Mouse (Mus musculus): ENCODE measurements at regions not wholly inside any gene's neighbourhood (a gene's known extent, or its start where the extent isn't known, plus 50 kb on each side); places are given as distances from the start of the nearest gene placed in this dataset.

GRCm38 (mm10) chr10:100224459-100225097 lies 110.9 kb upstream of the Gm4301 start:
- 93% methylated on average over 3 of the region's 3 CpGs for WGBS
- no peaks in the 10 kb centered on the region for H3K27me3 ChIP-seq
- H3K4me1 ChIP-seq (replicated peaks) = no peaks in the 10 kb centered on the region
- H3K9me3 ChIP-seq = no peaks in the 10 kb centered on the region
- H3K9ac ChIP-seq = no peak overlapping the region
- no peak for ATAC-seq (ENCODE audit: low FRiP score)
- no peaks in the 10 kb centered on the region for H3K36me3 ChIP-seq
- no peak overlapping the region for H3K4me2 ChIP-seq
- no peak overlapping the region for H3K27ac ChIP-seq
- no peak overlapping the region for H3K4me3 ChIP-seq

DNA sequence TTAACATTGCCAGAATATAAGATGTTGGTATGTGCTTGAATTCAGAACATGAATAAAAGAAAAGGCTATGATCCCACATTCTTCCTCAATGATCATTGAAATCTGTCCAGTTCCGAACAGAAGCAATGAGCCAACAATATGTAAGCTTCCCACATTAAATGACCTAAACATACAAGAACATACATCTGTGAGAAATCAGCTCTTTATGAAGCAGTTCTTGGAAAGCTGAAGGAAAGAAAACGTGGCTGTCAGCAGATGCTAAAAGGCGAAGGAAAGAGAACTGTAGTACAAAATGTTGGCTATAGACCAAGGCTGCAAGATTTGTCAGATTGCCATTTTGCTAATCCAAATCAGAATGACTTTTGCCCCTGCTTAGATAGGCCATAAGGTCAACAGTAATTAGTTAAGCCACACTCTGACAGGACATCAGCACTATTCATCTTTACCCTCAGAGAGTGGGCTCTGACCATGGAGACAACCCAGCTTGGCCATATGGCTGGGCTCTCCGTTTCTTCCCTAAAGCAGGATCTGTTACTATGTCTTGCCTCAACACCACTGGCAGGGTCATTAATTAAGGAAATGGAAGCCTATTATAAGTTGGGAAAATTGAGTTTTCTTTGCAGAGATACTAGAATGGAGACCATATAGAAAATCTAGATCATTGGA lies 76.1 kb upstream of the Gm4301 start:
- 85% methylated on average over 4 of the region's 4 CpGs for WGBS
- H3K27ac ChIP-seq = no peak overlapping the region
- no peak overlapping the region for H3K4me3 ChIP-seq
- H3K4me1 ChIP-seq (replicated peaks) = no peaks in the 10 kb centered on the region
- no peak for ATAC-seq (ENCODE audit: low FRiP score)
- no peaks in the 10 kb centered on the region for H3K36me3 ChIP-seq
- no peaks in the 10 kb centered on the region for H3K27me3 ChIP-seq
- H3K9ac ChIP-seq = no peak overlapping the region
- no peaks in the 10 kb centered on the region for H3K9me3 ChIP-seq
- no peak overlapping the region for H3K4me2 ChIP-seq

DNA sequence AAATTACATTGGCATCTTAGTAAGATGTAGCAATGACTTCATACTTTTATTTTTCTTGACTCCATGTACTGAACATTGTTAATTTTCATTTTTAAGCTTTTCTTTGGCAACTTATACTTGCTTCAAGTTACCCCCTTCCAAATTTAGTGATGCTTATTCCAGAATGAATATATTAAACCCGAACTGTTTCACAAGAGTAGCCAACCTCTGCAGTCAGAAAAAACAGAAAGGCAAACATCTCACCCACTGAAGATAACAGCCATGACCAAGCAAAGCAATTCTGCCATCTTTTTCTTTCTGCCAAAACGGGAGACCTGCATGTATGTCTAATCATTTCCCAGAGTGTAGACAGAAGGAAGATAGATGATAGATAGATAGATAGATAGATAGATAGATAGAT lies 72.0 kb upstream of the Gm4301 start:
- Histone ChIP-seq H3K27me3 (no peaks in the 10 kb centered on the region), H3K4me3 (no peak overlapping the region), H3K9me3 (no peaks in the 10 kb centered on the region), H3K9ac (no peak overlapping the region), H3K27ac (no peak overlapping the region), H3K4me2 (no peak overlapping the region), H3K4me1 (replicated peaks) (no peaks in the 10 kb centered on the region), H3K36me3 (no peaks in the 10 kb centered on the region)
- WGBS = 61% methylated on average over 2 of the region's 2 CpGs
- no peak for ATAC-seq (ENCODE audit: low FRiP score)

DNA sequence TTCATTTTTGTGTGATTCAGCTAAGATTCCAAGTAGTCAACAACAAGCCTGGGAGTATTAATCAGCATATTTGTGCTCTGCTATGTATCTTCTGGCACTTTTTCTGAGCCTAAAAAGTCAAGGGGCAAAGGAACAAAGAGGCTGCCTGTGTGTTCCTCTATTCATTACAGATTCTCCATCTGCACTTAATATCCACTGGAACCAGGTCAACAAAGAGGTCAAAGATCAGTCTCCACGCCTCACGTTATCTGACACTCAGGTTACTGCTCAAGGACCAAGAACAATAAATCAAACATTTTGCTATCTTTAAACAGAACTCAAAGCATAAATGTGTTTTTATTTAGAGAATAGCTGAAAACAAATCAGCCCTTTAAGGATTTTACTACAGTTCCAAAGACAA lies 71.4 kb upstream of the Gm4301 start:
- Histone ChIP-seq H3K9me3 (no peaks in the 10 kb centered on the region), H3K27me3 (no peaks in the 10 kb centered on the region), H3K9ac (no peak overlapping the region), H3K27ac (no peak overlapping the region), H3K36me3 (no peaks in the 10 kb centered on the region), H3K4me2 (no peak overlapping the region), H3K4me1 (replicated peaks) (no peaks in the 10 kb centered on the region), H3K4me3 (no peak overlapping the region)
- 13% methylated on average over 2 of the region's 2 CpGs for WGBS
- no peak for ATAC-seq (ENCODE audit: low FRiP score)

- Histone ChIP-seq H3K4me3 (no peak overlapping the region), H3K27ac (no peak overlapping the region), H3K4me2 (no peak overlapping the region), H3K9ac (no peak overlapping the region), H3K4me1 (replicated peaks) (no peaks in the 10 kb centered on the region), H3K36me3 (no peaks in the 10 kb centered on the region), H3K9me3 (no peaks in the 10 kb centered on the region), H3K27me3 (no peaks in the 10 kb centered on the region)
- no peak for ATAC-seq (ENCODE audit: low FRiP score)
Measured at GRCm38 (mm10) chr10:100282471-100282870, 53.0 kb upstream of the Gm4301 start.
